Mouse (Mus musculus) testis, adult 2 months (tissue): ENCODE data around the gene Ehmt1.

Experiments
- CTCF ChIP-seq: fragments of 200-500 bp; IDR thresholded peaks from 2 replicates; pipeline ENCODE4 v1.5.1; 2012; ENCODE audit warnings: low read depth, mild to moderate bottlenecking, inconsistent platforms, low read length, moderate library complexity; ENCODE audit not compliant: control insufficient read depth, insufficient read depth, insufficient replicate concordance
- POLR2A ChIP-seq: fragments of 200-500 bp; IDR thresholded peaks from 2 replicates; pipeline ENCODE4 v1.6.1; 2012; ENCODE audit warnings: low read depth, mild to moderate bottlenecking, inconsistent platforms, low read length, moderate library complexity; ENCODE audit not compliant: control insufficient read depth

DNA sequence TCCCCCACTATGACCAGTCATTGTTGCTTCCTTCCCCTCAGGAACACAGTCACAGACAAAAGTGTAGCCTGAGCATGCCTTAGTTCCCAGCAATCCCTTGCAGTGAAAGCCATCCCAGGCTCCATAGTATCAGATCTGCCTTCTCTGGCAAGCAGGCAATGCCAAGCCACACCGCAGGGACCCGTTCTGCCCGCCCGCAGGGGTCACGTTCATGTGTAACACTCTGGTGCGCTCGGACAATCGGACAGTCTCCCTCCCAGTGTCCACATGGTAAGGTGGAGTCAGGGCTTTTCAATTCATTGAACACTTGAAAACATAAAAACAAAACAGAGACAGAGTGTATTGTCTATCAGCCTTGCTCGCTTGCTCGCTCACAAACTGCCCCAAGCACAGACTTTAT is 111.7 kb downstream of the Ehmt1 start:
- TF ChIP-seq CTCF (no peak), POLR2A (no peak)
